Mouse (Mus musculus) G1E (cell line): ENCODE results near the gene Irf2bp2.

ENCODE experiments used
- CTCF ChIP-seq: IDR thresholded peaks from 2 replicates; pipeline ENCODE4 v1.5.1; 2012; ENCODE audit warnings: low read depth, low read length, inconsistent platforms, mixed read lengths
- GATA1 ChIP-seq: IDR thresholded peaks from 2 replicates; pipeline ENCODE4 v1.6.1; 2012; ENCODE audit warnings: borderline replicate concordance, low read length, inconsistent platforms, mixed read lengths

DNA sequence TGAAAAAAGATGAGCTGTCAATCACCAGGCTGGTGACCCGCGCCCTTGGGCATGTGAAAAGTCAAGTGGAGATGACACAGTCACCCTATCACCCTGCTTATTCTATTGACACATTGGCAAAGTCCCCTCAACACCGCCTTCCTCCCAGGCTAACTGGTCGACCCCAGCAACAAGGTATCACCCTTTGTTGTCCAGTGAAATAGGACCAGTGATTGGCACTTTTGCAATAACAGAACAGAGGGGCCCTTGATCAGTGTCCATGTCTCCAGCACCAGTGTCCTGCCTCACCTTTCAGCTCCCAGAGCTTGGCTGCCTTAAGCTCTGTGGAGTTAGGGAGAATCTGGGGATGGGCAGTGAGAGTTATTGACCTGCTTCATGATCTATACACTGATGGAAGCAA lies 41.9 kb downstream of the Irf2bp2 start:
- TF ChIP-seq CTCF (no peak), GATA1 (no peak)
